Mouse (Mus musculus): ENCODE measurements around the gene Ncl.

GRCm38 (mm10) chr1:86404834-86405233 is 45.6 kb upstream of the Ncl start:
- TF ChIP-seq CTCF (IDR thresholded peaks at IDR 0.05; ENCODE audit: low read depth) (peak; percentile 43), EP300 (IDR thresholded peaks at IDR 0.05; ENCODE audit: low read depth) (no peak)

Measured in heart, postnatal 0 days (tissue).